ENCODE assay signal across 7 mouse cellular contexts in the genomic region with DNA sequence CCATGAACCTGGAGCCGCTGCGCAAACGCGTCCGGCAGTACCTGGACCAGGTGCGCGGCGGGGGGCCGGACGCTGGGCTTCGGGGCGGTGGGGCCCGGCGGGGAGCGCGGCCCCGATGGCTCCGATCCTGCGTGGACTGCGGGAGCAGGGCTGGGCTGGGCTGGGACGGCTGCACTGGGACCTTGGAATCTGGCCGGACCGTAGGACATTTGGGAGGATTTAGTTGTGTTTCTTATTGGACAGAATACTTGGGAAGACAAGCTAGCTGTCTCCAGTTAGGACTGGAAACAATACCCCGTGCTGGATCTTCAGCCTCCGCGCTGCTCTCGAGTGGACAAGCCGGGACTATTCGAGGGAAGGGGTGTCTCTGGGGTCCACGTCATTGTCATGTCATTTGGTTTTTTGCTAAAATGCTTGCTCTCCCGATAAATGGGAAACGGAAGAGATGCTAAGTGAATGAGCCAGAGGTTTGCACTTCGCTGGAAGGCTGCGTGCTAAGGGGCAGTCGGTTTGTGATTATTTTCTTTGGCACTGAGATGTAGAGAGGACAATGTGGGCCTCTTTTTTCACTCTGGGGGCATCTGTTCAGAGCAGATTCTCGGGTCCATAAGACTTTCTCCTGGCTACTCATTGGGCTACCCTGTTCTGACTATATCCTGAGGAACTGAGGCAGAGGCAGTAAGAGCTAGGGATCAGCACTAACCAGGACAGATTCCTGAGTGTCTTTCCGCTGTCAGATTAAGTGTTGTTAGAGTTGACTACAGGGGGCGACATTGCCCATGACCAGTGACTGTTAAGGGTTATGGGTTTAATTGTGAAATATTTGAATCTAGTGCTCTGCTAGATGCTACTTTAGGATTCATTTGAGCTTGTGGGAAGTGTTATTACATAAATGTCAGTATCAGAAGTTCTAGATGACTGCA. TPM values are rescaled to one million over a fixed set of nuclear protein-coding genes. Genes with fewer than 3 reads are reported as not detected.
DNase-seq lines count a peak whose midpoint lies in the region; ATAC-seq and TF ChIP-seq lines count a peak whose summit lies in the region.

No protein-coding gene starts in this region.

- H3K4me1 ChIP-seq in ES-Bruce4 (ENCODE audit: control insufficient read depth, insufficient read depth, low read length), result no peaks in the 10 kb centered on the region
- H3K4me1 ChIP-seq in embryonic facial prominence, embryonic 15.5 days, result peaks cover 20% of the 10 kb centered on the region

- TF ChIP-seq CTCF in ES-Bruce4 (IDR thresholded peaks at IDR 0.05; ENCODE audit: low read depth, low read length), result no peak

- peaks cover 24% of the 10 kb centered on the region for H3K36me3 ChIP-seq in ES-Bruce4 (ENCODE audit: control insufficient read depth, insufficient read depth, low read length, poor library complexity, severe bottlenecking)
- peaks cover 18% of the 10 kb centered on the region for H3K36me3 ChIP-seq in embryonic facial prominence, embryonic 15.5 days

- TF ChIP-seq POLR2A in ES-Bruce4 (IDR thresholded peaks at IDR 0.05; ENCODE audit: insufficient read depth, low read length), result no peak

- H3K4me3 ChIP-seq in ES-Bruce4 (ENCODE audit: low read depth, low read length), result peak overlapping the region; percentile 92
- H3K4me3 ChIP-seq in embryonic facial prominence, embryonic 15.5 days (replicated peaks), result peak overlapping the region; percentile 99

- peak overlapping the region; percentile 92 for H3K9ac ChIP-seq in ES-Bruce4 (ENCODE audit: low read depth, poor library complexity, severe bottlenecking)
- peak overlapping the region; percentile 100 for H3K9ac ChIP-seq in embryonic facial prominence, embryonic 15.5 days

- WGBS in embryonic facial prominence, embryonic 15.5 days, result 1% methylated on average over 36 of the region's 38 CpGs

- no peak for TF ChIP-seq EP300 in ES-Bruce4 (IDR thresholded peaks at IDR 0.05; ENCODE audit: insufficient read depth, low read depth, low read length)

- peak; percentile 72 for ATAC-seq in embryonic facial prominence, embryonic 15.5 days (ENCODE audit: insufficient number of reproducible peaks, low FRiP score, low TSS enrichment, low read depth)

- no peak overlapping the region for H3K27ac ChIP-seq in ES-Bruce4 (ENCODE audit: insufficient read depth, low read length)
- peak overlapping the region; percentile 88 for H3K27ac ChIP-seq in embryonic facial prominence, embryonic 15.5 days (replicated peaks)

- no peaks in the 10 kb centered on the region for H3K9me3 ChIP-seq in ES-Bruce4 (replicated peaks; ENCODE audit: control insufficient read depth, insufficient read depth, low read length, poor library complexity, severe bottlenecking)
- H3K9me3 ChIP-seq in embryonic facial prominence, embryonic 15.5 days (replicated peaks), result no peaks in the 10 kb centered on the region

- peak; percentile 68 for DNase-seq in adrenal gland, postnatal 14 days
- DNase-seq in heart, postnatal 4 days, result peak; percentile 56
- DNase-seq in layer of hippocampus, adult 8-10 months (ENCODE audit: low spot score in 2 of 2), result peak; percentile 7 to 11
- peak; percentile 76 for DNase-seq in lung, postnatal 10 days
- peak; percentile 78 for DNase-seq in retina, embryonic 14.5 days (ENCODE audit: low spot score)

- H3K27me3 ChIP-seq in ES-Bruce4 (ENCODE audit: control insufficient read depth, insufficient read depth, low read length, poor library complexity, severe bottlenecking), result no peaks in the 10 kb centered on the region
- H3K27me3 ChIP-seq in embryonic facial prominence, embryonic 15.5 days, result no peaks in the 10 kb centered on the region

- H3K4me2 ChIP-seq in embryonic facial prominence, embryonic 15.5 days (replicated peaks), result peak overlapping the region; percentile 80

RNA-seq across cellular contexts. Expression of gene Cdc16, which starts 0.6 kb away (rescaled TPM):
- 80.5 and 84.7 TPM in 2 replicates for polyA plus RNA-seq in ES-Bruce4 (2011; ENCODE audit: insufficient read depth, insufficient read length, low read depth, missing spikeins)
- 50.5 and 55.1 TPM in 2 replicates for total RNA-seq in adrenal gland, postnatal 14 days (2021)
- 192 and 194 TPM in 2 replicates for polyA plus RNA-seq in embryonic facial prominence, embryonic 15.5 days (2015; fragmentation: Nextera tagmentation; extraction: Ambion mirVana)
- total RNA-seq in heart, postnatal 4 days (2021), result 10 to 100 TPM; 51.9 to 52.1 TPM
- total RNA-seq in layer of hippocampus, adult 8-10 months (2022), result 10 to 100 TPM; 46.6 to 56.9 (median 55.6) TPM

RNA-seq across cellular contexts. Expression of gene Upf3a, which starts 27.3 kb away (rescaled TPM):
- 23.1 and 24.4 TPM in 2 replicates for polyA plus RNA-seq in ES-Bruce4 (2011; ENCODE audit: insufficient read depth, insufficient read length, low read depth, missing spikeins)
- 30.0 and 37.5 TPM in 2 replicates for total RNA-seq in adrenal gland, postnatal 14 days (2021)
- 39.9 and 42.8 TPM in 2 replicates for polyA plus RNA-seq in embryonic facial prominence, embryonic 15.5 days (2015; fragmentation: Nextera tagmentation; extraction: Ambion mirVana)
- total RNA-seq in heart, postnatal 4 days (2021), result 10 to 100 TPM; 15.4 to 16.4 TPM
- total RNA-seq in layer of hippocampus, adult 8-10 months (2022), result 10 to 100 TPM; 25.5 to 36.6 (median 32.5) TPM

RNA-seq across cellular contexts. Expression of gene Cfap97d2, which starts 52.4 kb away (rescaled TPM):
- not detected in 2 replicates for polyA plus RNA-seq in ES-Bruce4 (2011; ENCODE audit: insufficient read depth, insufficient read length, low read depth, missing spikeins)
- not detected in 2 replicates for total RNA-seq in adrenal gland, postnatal 14 days (2021)
- polyA plus RNA-seq in embryonic facial prominence, embryonic 15.5 days (2015; fragmentation: Nextera tagmentation; extraction: Ambion mirVana), result 1.4 and 2.3 TPM in 2 replicates
- total RNA-seq in heart, postnatal 4 days (2021), result not detected
- total RNA-seq in layer of hippocampus, adult 8-10 months (2022), result 1 to 10 TPM; 1.8 to 3.6 (median 2.7) TPM

Comparison
In these comparisons a context has a peak if more than half of its experiments do, and no peak if none do; other contexts are left out.
1. DNase-seq: peak in every context shown above with its lines; median percentile 78 in retina, embryonic 14.5 days; 76 in lung, postnatal 10 days; 68 in adrenal gland, postnatal 14 days; 56 in heart, postnatal 4 days; 9 in layer of hippocampus, adult 8-10 months.